Mouse (Mus musculus) liver, embryonic 16.5 days (tissue): ENCODE results near the gene Tpp2. TPM values are rescaled to one million over a fixed set of nuclear protein-coding genes. Genes with fewer than 3 reads are reported as not detected.

ENCODE experiments used
- ATAC-seq: fragments of 200-750 bp; cut with Nextera tagmentation; 2 replicates; pipeline ENCODE4 v1.8.0; 2017; ENCODE audit warnings: low read depth, mild to moderate bottlenecking, moderate number of reproducible peaks, moderate library complexity
- H3K27ac ChIP-seq: fragments of 300-500 bp; sonication (generic); 2 replicates; pipeline ENCODE4 v1.5.1; 2014; ENCODE audit warnings: mild to moderate bottlenecking, low read length
- H3K27me3 ChIP-seq: fragments of 300-500 bp; sonication (generic); 2 replicates; pipeline ENCODE4 v1.6.1; 2014; ENCODE audit warnings: low read depth, low read length, mixed read lengths; ENCODE audit not compliant: control insufficient read depth, insufficient read depth
- H3K36me3 ChIP-seq: fragments of 300-500 bp; sonication (generic); 2 replicates; pipeline ENCODE4 v1.6.1; 2014; ENCODE audit warnings: mild to moderate bottlenecking; ENCODE audit not compliant: control insufficient read depth, insufficient read depth
- H3K4me1 ChIP-seq: fragments of 300-500 bp; sonication (generic); 2 replicates; pipeline ENCODE4 v1.6.1; 2014; ENCODE audit warnings: low read depth, low read length, mixed read lengths; ENCODE audit not compliant: control insufficient read depth
- H3K4me2 ChIP-seq: fragments of 300-500 bp; sonication (generic); 2 replicates; pipeline ENCODE4 v1.6.1; 2014; ENCODE audit warnings: low read depth, low read length, mixed read lengths
- H3K4me3 ChIP-seq: fragments of 300-500 bp; sonication (generic); 2 replicates; pipeline ENCODE4 v1.5.1; 2014; ENCODE audit warnings: low read depth, mild to moderate bottlenecking, low read length
- H3K9ac ChIP-seq: fragments of 300-500 bp; sonication (generic); 2 replicates; pipeline ENCODE4 v1.6.1; 2014; ENCODE audit warnings: low read depth, low read length
- H3K9me3 ChIP-seq: fragments of 300-500 bp; sonication (generic); replicated peaks from 2 replicates; pipeline ENCODE4 v1.6.1; 2016; ENCODE audit warnings: low read length; ENCODE audit not compliant: control insufficient read depth
- WGBS: fragments of 180-500 bp; shearing (Covaris S2); extraction: QIAGEN DNeasy Blood & Tissue Kit; methylation state at CpG from one replicate; pipeline ENCODE4 v1.1.7; 2014; ENCODE audit not compliant: insufficient replicate concordance; 5-methylcytosine and 5-hydroxymethylcytosine counted together
- polyA plus RNA-seq: library from polyadenylated mRNA; unstranded; fragments of >200 nt; fragmentation: Nextera tagmentation; extraction: Ambion mirVana; gene quantifications from 2 replicates; pipeline ENCODE4 v1.2.1, GENCODE M21; 2015

The Tpp2 gene
- polyA plus RNA-seq, 1 experiment from 2014 or later = 23.8 TPM

DNA sequence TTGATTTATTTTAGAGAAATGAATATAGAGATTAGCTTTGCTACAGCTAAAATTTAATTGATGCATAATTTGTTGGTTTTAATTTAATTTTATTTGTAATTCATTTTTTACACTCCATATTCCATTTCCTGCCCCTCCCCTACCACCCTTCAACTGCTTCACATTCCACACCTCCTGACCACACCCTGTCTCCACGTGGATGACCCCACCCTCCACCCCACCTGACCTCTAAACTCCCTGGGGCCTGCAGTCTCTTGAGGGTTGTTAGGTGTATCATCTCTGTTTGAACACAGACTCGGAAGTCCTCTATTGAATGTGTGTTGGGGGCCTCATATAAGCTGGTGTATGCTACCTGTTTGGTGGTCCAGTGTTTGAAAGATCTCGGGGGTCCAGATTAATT lies 37.6 kb downstream of the Tpp2 start:
- Histone ChIP-seq H3K9ac (no peak overlapping the region), H3K9me3 (no peaks in the 10 kb centered on the region), H3K4me2 (no peak overlapping the region), H3K27ac (no peak overlapping the region), H3K36me3 (peaks cover 18% of the 10 kb centered on the region), H3K4me3 (no peak overlapping the region), H3K4me1 (no peaks in the 10 kb centered on the region), H3K27me3 (no peaks in the 10 kb centered on the region)
- ATAC-seq = no peak
- WGBS = 52% methylated on average over 3 of the region's 3 CpGs

DNA sequence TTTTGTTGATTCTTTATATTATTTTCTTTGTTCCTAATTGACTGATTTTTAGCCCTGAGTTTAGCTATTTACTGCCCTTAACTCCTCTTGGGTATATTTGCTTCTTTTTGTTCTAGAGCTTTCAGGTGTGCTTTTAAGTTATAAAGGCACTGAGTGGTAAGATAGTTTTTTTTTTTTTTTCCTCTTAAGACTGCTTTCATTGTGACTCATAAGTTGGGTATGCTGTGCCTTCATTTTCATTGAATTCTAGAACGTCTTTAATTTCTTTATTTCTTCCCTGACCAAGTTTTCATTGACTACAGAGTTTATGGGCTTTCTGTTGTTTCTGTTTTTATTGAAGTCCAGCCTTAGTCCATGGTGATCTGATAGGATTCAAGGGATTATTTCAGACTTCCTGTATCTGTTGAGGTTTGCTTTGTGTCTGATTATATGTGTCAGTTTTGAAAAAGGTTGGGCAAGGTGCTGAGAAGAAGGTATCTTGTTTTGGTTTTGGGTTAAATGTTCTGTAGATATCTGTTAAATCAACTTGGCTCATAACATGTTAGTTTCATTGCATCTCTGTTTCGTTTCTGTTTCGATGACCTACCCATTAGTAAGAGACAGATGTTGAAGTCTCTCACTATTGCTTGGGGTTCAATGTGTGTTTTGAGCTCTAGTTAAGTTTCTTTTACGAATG lies 63.6 kb downstream of the Tpp2 start:
- Histone ChIP-seq H3K27ac (no peak overlapping the region), H3K9ac (no peak overlapping the region), H3K4me3 (no peak overlapping the region), H3K9me3 (no peaks in the 10 kb centered on the region), H3K27me3 (no peaks in the 10 kb centered on the region), H3K36me3 (peaks cover 21% of the 10 kb centered on the region), H3K4me1 (no peaks in the 10 kb centered on the region), H3K4me2 (no peak overlapping the region)
- WGBS = 75% methylated on average over 4 of the region's 4 CpGs
- no peak for ATAC-seq

DNA sequence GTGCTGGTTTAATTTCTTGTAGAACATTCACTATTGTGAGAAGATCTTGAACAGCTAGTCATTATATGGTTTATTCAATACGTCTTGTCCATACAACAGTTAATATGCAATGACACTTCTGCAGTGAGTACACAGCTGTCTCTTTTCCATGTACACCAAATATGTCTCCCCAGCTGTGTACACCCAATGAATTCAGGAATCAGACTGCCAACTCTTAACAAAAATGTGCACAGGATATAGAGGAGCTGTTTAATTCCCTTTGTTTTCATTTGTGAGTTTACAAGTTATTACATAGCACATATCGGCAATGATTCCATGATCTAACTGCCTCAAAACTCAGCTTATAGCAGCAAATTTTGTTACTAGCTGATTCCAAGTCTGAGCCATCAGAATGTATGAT lies 71.1 kb downstream of the Tpp2 start:
- ATAC-seq = no peak
- Histone ChIP-seq H3K4me3 (no peak overlapping the region), H3K27me3 (no peaks in the 10 kb centered on the region), H3K4me2 (no peak overlapping the region), H3K36me3 (no peaks in the 10 kb centered on the region), H3K27ac (no peak overlapping the region), H3K9me3 (no peaks in the 10 kb centered on the region), H3K9ac (no peak overlapping the region), H3K4me1 (no peaks in the 10 kb centered on the region)
- WGBS = 87% methylated on average over 2 of the region's 2 CpGs

DNA sequence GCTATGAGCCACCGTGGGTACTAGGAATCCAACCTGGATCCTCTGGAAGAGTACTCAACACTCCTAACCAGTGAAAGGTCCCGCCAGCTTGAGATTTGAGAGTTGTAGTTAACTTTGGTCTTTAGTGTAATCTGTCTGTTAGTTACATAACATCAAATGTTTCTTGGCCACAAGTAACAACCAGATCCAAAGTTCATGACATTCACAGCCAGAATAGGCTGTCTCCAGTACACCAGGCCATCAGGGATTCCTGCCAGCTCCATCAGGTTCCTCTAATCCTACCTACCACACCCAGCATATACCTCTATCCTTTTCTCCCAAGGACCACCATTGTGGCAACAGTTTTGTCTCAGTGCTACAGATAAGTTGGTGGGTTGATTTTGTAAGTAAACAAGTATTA lies 82.1 kb downstream of the Tpp2 start:
- H3K4me3 ChIP-seq = no peak overlapping the region
- WGBS = 71% methylated on average over 2 of the region's 2 CpGs
- no peak overlapping the region for H3K27ac ChIP-seq
- H3K4me2 ChIP-seq = no peak overlapping the region
- no peaks in the 10 kb centered on the region for H3K9me3 ChIP-seq
- H3K4me1 ChIP-seq = no peaks in the 10 kb centered on the region
- no peaks in the 10 kb centered on the region for H3K36me3 ChIP-seq
- H3K27me3 ChIP-seq = no peaks in the 10 kb centered on the region
- ATAC-seq = no peak
- H3K9ac ChIP-seq = no peak overlapping the region

DNA sequence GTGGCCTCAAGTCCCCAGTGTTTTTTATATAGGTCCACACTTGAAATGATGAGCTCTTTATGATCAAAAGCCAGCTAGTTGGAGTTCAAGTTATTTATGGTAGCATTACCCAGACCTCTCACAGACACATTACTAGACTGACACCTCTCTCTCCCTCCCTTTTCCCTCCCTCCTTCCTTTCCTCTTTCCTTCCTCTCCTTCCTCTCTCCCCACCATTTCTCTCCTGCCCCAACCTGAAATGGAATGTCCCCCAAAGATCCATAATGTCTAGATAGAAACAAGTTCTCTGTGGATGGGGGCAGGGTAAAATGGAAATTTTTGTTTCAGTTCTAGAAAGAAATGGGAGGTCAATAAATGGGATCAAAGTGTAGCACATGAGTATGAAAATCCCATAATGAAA lies 86.5 kb downstream of the Tpp2 start, which contains the start of gene Mettl21c:
Gene Mettl21c, minus strand, starts transcription at position 101 of the 400 bp plus-strand sequence.
- Histone ChIP-seq H3K4me1 (no peaks in the 10 kb centered on the region), H3K27ac (no peak within 1 kb of the TSS), H3K4me3 (no peak within 1 kb of the TSS), H3K27me3 (no peaks in the 10 kb centered on the region), H3K9me3 (no peaks in the 10 kb centered on the region), H3K4me2 (no peak within 1 kb of the TSS), H3K9ac (no peak within 1 kb of the TSS), H3K36me3 (no peaks in the 10 kb centered on the region)
- ATAC-seq = no peak

DNA sequence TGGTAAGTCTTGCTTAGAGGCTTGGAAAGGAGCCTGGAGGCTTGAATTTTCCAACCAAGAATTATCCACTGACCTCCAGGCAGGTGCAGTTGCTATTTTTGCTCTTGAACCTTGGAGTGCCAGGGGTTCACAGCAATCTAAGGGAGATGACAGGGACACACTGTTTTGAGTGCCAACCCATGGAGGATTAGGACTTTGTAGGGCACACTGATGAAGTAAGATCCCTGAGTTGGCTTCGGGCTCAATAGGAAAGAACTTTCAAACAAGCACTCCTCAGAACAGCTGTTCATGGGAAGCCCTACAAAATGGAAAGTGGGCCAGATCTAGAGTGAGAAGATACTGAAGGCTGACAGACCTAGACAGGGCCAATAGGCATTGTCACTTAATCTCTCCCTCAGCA lies 89.2 kb downstream of the Tpp2 start:
- Histone ChIP-seq H3K4me1 (no peaks in the 10 kb centered on the region), H3K36me3 (no peaks in the 10 kb centered on the region), H3K4me2 (no peak overlapping the region), H3K27ac (no peak overlapping the region), H3K4me3 (no peak overlapping the region), H3K27me3 (no peaks in the 10 kb centered on the region), H3K9me3 (no peaks in the 10 kb centered on the region), H3K9ac (no peak overlapping the region)
- no peak for ATAC-seq
- 43% methylated on average over 1 of the region's 1 CpGs for WGBS

DNA sequence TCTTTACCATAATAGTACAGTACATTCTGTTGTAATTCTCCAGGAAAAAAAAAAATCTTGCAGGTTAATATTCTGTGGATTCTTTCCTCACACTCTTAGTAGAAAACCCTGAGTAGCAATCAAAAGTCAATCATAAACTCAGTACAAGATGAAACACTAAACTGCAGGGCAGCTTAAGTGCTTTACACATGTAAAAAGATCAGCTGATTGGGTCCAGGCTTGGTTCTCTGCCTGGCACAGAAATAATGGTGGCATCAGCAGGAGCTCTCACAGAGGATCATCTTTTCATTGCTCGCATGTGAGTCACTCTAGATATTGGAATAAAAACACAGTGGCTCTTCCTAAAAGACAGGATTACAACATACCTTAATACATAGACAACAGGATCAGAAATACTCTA lies 94.2 kb downstream of the Tpp2 start:
- ATAC-seq = no peak
- 53% methylated on average over 1 of the region's 1 CpGs for WGBS
- Histone ChIP-seq H3K9me3 (no peaks in the 10 kb centered on the region), H3K36me3 (no peaks in the 10 kb centered on the region), H3K9ac (no peak overlapping the region), H3K4me2 (no peak overlapping the region), H3K27ac (no peak overlapping the region), H3K27me3 (no peaks in the 10 kb centered on the region), H3K4me3 (no peak overlapping the region), H3K4me1 (no peaks in the 10 kb centered on the region)

DNA sequence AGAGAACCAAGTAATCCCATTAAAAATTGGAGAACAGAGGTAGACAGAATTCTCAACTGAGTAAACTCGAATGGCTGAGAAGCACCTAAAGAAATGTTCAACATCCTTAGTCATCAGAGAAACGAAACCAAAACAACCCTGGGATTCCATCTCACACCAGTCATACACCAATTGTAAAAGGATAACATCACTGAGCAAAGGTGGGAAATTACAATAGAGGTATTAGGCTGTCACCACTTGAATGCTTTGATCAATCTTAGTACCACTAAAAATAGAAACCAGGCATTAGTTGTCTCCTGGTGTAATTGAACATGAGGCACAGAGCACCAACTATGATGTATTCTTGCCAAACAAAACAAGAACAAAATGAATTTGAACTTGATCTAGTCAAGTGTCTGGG lies 98.8 kb downstream of the Tpp2 start:
- no peak for ATAC-seq

DNA sequence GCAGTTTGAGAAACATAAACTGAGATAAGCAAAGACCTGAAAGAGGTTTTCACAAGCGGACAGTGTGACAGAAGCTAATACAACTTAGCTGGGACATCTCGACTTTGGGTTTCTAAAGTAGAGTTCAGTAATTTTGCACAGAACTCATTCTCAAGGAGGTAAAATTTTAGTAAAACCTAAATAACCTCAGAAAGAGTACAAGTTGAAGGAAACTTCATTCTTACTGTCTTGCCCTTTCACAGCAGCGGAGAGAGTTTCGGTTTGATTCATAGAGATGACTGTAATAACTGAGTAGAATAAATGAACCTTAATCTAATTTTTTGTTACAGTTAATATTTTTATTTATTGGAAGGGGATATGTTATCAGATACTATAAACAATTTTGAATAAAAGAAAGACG lies 99.5 kb downstream of the Tpp2 start:
- Histone ChIP-seq H3K9me3 (no peaks in the 10 kb centered on the region), H3K27ac (no peak overlapping the region), H3K4me3 (no peak overlapping the region), H3K4me2 (no peak overlapping the region), H3K9ac (no peak overlapping the region), H3K27me3 (no peaks in the 10 kb centered on the region), H3K36me3 (no peaks in the 10 kb centered on the region), H3K4me1 (no peaks in the 10 kb centered on the region)
- no peak for ATAC-seq
- WGBS = 74% methylated on average over 5 of the region's 5 CpGs

More for the DNA sequence above, 98.8 kb downstream of the Tpp2 start:
- H3K4me3 ChIP-seq = no peak overlapping the region
- H3K27ac ChIP-seq = no peak overlapping the region
- no peak overlapping the region for H3K9ac ChIP-seq
- no peaks in the 10 kb centered on the region for H3K36me3 ChIP-seq
- H3K9me3 ChIP-seq = no peaks in the 10 kb centered on the region
- no peaks in the 10 kb centered on the region for H3K4me1 ChIP-seq
- H3K4me2 ChIP-seq = no peak overlapping the region
- no peaks in the 10 kb centered on the region for H3K27me3 ChIP-seq
- WGBS = 53% methylated on average over 2 of the region's 2 CpGs
